Mouse (Mus musculus): ENCODE results near the gene Cox7a2l. TPM values are rescaled to one million over a fixed set of nuclear protein-coding genes. Genes with fewer than 3 reads are reported as not detected.

The Cox7a2l gene
- polyA plus RNA-seq, 1 experiment from 2014 or later: 261 TPM

DNA sequence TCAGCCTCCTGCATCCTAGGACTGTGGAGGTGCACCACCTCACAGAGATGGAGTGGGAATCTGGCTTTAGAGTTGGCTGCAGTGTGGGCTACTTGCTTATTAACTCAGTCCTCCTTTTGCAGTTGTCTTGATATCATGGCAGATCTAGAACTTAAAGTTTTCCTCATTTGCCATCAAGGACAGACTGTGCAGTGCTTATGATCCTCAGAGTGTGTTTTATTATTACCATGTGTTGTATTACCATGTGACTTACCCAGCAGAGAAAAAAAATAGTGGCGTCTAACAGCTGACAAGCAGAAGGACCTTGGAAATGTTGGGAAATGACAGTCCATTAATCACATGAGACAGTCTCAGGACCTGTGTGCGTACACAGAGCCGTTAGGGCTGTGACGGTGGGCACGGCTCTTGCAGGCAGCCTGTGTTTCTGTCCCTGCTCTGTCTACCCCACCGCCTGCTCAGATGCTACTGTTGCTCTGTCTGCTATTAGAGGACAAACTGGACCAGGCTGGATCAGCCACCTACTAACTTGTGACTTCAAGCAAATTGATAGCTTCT is 50.4 kb downstream of the Cox7a2l start:
- ATAC-seq (ENCODE audit: insufficient number of reproducible peaks, insufficient read depth, low FRiP score, low read depth): no peak
- no peak overlapping the region for H3K9ac ChIP-seq (ENCODE audit: low read length)

DNA sequence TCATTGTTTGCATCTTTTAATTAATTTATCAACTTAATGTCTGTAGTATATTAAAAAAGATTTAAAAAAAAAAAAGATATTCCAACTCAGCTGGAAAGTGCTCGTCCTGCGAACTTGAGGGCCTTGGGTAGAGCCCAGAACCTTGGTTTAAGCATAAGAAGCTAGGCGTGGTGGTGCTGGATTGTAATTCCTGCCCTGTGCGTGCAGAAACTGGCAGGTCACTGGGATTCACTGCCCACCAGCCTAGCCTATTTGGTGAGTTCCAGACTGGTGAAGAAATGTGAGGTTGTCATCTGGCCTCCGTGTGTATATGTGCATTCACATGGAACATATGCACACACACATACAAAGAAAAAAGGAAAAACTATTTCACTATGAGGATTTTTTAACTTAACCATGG is 51.2 kb downstream of the Cox7a2l start:
- Histone ChIP-seq H3K9me3 (ENCODE audit: control insufficient read depth, low read length) (no peaks in the 10 kb centered on the region), H3K4me3 (ENCODE audit: control insufficient read depth in 1 of 2, insufficient read depth in 1 of 2, low read depth in 1 of 2, low read length in 2 of 2) (no peak overlapping the region), H3K4me1 (ENCODE audit: control insufficient read depth in 2 of 2, insufficient read depth in 2 of 2, low read length in 2 of 2) (no peaks in the 10 kb centered on the region), H3K27ac (replicated peaks in 1 of 2; ENCODE audit: control insufficient read depth in 1 of 2, insufficient read depth in 1 of 2, low read depth in 2 of 2, low read length in 2 of 2) (no peak overlapping the region), H3K4me2 (ENCODE audit: low read length) (no peak overlapping the region), H3K36me3 (ENCODE audit: control insufficient read depth, insufficient read depth, low read length) (peaks cover 82% of the 10 kb centered on the region), H3K9ac (ENCODE audit: low read length) (no peak overlapping the region), H3K27me3 (ENCODE audit: control insufficient read depth, insufficient read depth, low read length) (no peaks in the 10 kb centered on the region)
- WGBS: 87% methylated on average over 5 of the region's 5 CpGs
- no peak for ATAC-seq (ENCODE audit: insufficient number of reproducible peaks, insufficient read depth, low FRiP score, low read depth)

More for the DNA sequence above, 50.4 kb downstream of the Cox7a2l start:
- Histone ChIP-seq H3K4me1 (ENCODE audit: control insufficient read depth in 2 of 2, insufficient read depth in 2 of 2, low read length in 2 of 2) (no peaks in the 10 kb centered on the region), H3K9me3 (ENCODE audit: control insufficient read depth, low read length) (no peaks in the 10 kb centered on the region), H3K27me3 (ENCODE audit: control insufficient read depth, insufficient read depth, low read length) (no peaks in the 10 kb centered on the region), H3K4me2 (ENCODE audit: low read length) (no peak overlapping the region), H3K36me3 (ENCODE audit: control insufficient read depth, insufficient read depth, low read length) (peaks cover 77% of the 10 kb centered on the region), H3K4me3 (ENCODE audit: control insufficient read depth in 1 of 2, insufficient read depth in 1 of 2, low read depth in 1 of 2, low read length in 2 of 2) (no peak overlapping the region), H3K27ac (replicated peaks in 1 of 2; ENCODE audit: control insufficient read depth in 1 of 2, insufficient read depth in 1 of 2, low read depth in 2 of 2, low read length in 2 of 2) (no peak overlapping the region)
- 75% methylated on average over 6 of the region's 6 CpGs for WGBS

DNA sequence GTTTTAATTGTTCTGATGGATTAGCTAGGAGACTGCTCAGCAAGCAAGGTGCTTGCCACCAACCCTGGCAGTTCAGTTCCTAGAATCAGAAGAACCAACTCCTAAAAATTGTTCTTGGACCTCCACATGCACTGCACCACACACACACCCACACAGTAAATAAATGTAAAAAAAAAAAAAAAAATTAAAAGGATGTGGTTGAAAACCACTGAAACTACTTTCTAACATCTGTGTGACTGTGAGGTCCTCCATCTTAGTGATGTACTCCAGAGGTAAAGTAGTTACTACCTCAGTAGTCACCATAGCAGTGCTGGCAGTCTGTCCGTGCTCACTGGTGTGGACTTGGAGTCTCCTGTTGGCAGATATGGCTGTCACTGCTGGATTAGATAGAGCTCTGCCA is 59.9 kb downstream of the Cox7a2l start:
- H3K9ac ChIP-seq (ENCODE audit: low read length): no peak overlapping the region
- no peak overlapping the region for H3K4me2 ChIP-seq (ENCODE audit: low read length)
- H3K36me3 ChIP-seq (ENCODE audit: control insufficient read depth, insufficient read depth, low read length): peaks cover 92% of the 10 kb centered on the region
- no peaks in the 10 kb centered on the region for H3K4me1 ChIP-seq (ENCODE audit: control insufficient read depth in 2 of 2, insufficient read depth in 2 of 2, low read length in 2 of 2)
- no peak for ATAC-seq (ENCODE audit: insufficient number of reproducible peaks, insufficient read depth, low FRiP score, low read depth)
- H3K4me3 ChIP-seq (ENCODE audit: control insufficient read depth in 1 of 2, insufficient read depth in 1 of 2, low read depth in 1 of 2, low read length in 2 of 2): no peak overlapping the region
- WGBS: 81% methylated on average over 1 of the region's 1 CpGs
- H3K27ac ChIP-seq (replicated peaks in 1 of 2; ENCODE audit: control insufficient read depth in 1 of 2, insufficient read depth in 1 of 2, low read depth in 2 of 2, low read length in 2 of 2): no peak overlapping the region
- no peaks in the 10 kb centered on the region for H3K27me3 ChIP-seq (ENCODE audit: control insufficient read depth, insufficient read depth, low read length)
- H3K9me3 ChIP-seq (ENCODE audit: control insufficient read depth, low read length): no peaks in the 10 kb centered on the region

GRCm38 (mm10) chr17:83453587-83453986 is 63.5 kb downstream of the Cox7a2l start:
- no peak overlapping the region for H3K4me3 ChIP-seq (ENCODE audit: control insufficient read depth in 1 of 2, insufficient read depth in 1 of 2, low read depth in 1 of 2, low read length in 2 of 2)
- no peak overlapping the region for H3K9ac ChIP-seq (ENCODE audit: low read length)
- H3K4me2 ChIP-seq (ENCODE audit: low read length): no peak overlapping the region
- H3K4me1 ChIP-seq (ENCODE audit: control insufficient read depth in 2 of 2, insufficient read depth in 2 of 2, low read length in 2 of 2): no peaks in the 10 kb centered on the region
- H3K36me3 ChIP-seq (ENCODE audit: control insufficient read depth, insufficient read depth, low read length): peaks cover 97% of the 10 kb centered on the region
- no peak for ATAC-seq (ENCODE audit: insufficient number of reproducible peaks, insufficient read depth, low FRiP score, low read depth)
- 84% methylated on average over 5 of the region's 5 CpGs for WGBS
- no peaks in the 10 kb centered on the region for H3K9me3 ChIP-seq (ENCODE audit: control insufficient read depth, low read length)
- H3K27ac ChIP-seq (replicated peaks in 1 of 2; ENCODE audit: control insufficient read depth in 1 of 2, insufficient read depth in 1 of 2, low read depth in 2 of 2, low read length in 2 of 2): no peak overlapping the region
- H3K27me3 ChIP-seq (ENCODE audit: control insufficient read depth, insufficient read depth, low read length): no peaks in the 10 kb centered on the region

DNA sequence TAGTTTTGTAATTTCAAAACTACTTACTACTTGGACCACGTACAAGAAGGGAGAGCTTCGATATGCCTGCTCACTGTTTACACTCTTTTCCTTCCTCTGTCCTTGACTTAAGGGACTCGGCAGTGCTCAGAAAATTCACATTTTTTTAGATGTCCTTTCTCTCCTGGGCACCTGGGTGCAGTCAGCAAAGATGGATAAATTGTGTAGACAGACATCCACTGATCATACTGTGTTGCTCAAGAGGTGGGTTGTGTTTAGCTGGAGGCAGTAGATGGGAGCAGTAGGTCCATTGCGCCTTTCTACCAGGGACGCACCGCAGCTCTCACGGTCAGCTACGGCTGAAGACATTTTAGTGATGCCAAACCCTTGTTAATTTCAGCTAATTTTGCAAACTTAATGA is 64.7 kb downstream of the Cox7a2l start:
- H3K4me1 ChIP-seq (ENCODE audit: control insufficient read depth in 2 of 2, insufficient read depth in 2 of 2, low read length in 2 of 2): no peaks in the 10 kb centered on the region
- H3K4me3 ChIP-seq (ENCODE audit: control insufficient read depth in 1 of 2, insufficient read depth in 1 of 2, low read depth in 1 of 2, low read length in 2 of 2): no peak overlapping the region
- 96% methylated on average over 8 of the region's 8 CpGs for WGBS
- H3K27me3 ChIP-seq (ENCODE audit: control insufficient read depth, insufficient read depth, low read length): no peaks in the 10 kb centered on the region
- peaks cover 91% of the 10 kb centered on the region for H3K36me3 ChIP-seq (ENCODE audit: control insufficient read depth, insufficient read depth, low read length)
- H3K27ac ChIP-seq (replicated peaks in 1 of 2; ENCODE audit: control insufficient read depth in 1 of 2, insufficient read depth in 1 of 2, low read depth in 2 of 2, low read length in 2 of 2): no peak overlapping the region
- no peak for ATAC-seq (ENCODE audit: insufficient number of reproducible peaks, insufficient read depth, low FRiP score, low read depth)
- no peaks in the 10 kb centered on the region for H3K9me3 ChIP-seq (ENCODE audit: control insufficient read depth, low read length)
- no peak overlapping the region for H3K4me2 ChIP-seq (ENCODE audit: low read length)
- H3K9ac ChIP-seq (ENCODE audit: low read length): no peak overlapping the region

Other genes starting within 250 kb of the Cox7a2l start
- 16.9 and 20.7 TPM in 2 replicates for gene Eml4, start 166.4 kb downstream of the Cox7a2l start, polyA plus RNA-seq (2014; fragmentation: Nextera tagmentation; extraction: Ambion mirVana)
- gene Kcng3, start 114.6 kb upstream of the Cox7a2l start, polyA plus RNA-seq (2014; fragmentation: Nextera tagmentation; extraction: Ambion mirVana): not detected in 2 replicates
- gene Mta3, start 188.8 kb upstream of the Cox7a2l start, polyA plus RNA-seq (2014; fragmentation: Nextera tagmentation; extraction: Ambion mirVana): 34.0 and 37.0 TPM in 2 replicates

All from heart, embryonic 14.5 days (tissue).